Mouse (Mus musculus) megakaryocyte, embryonic 14.5 days (primary cell): ENCODE data around the gene Prodh2. TPM values are rescaled to one million over a fixed set of nuclear protein-coding genes. Genes with fewer than 3 reads are reported as not detected.

Experiments
- H3K27me3 ChIP-seq: replicated peaks from 2 replicates; pipeline ENCODE3; 2012; ENCODE audit warnings: inconsistent platforms
- H3K36me3 ChIP-seq: replicated peaks from 2 replicates; pipeline ENCODE3; 2012; ENCODE audit warnings: low read length, inconsistent platforms, mixed read lengths
- H3K4me1 ChIP-seq: 2 replicates; pipeline ENCODE4 v1.6.1; 2012; ENCODE audit warnings: inconsistent platforms
- H3K4me3 ChIP-seq: replicated peaks from 2 replicates; pipeline ENCODE3; 2012; ENCODE audit warnings: moderate library complexity, mild to moderate bottlenecking, inconsistent platforms
- H3K9me3 ChIP-seq: 2 replicates; pipeline ENCODE4 v1.6.1; 2012; ENCODE audit warnings: inconsistent platforms
- FLI1 ChIP-seq: IDR thresholded peaks from 2 replicates; pipeline ENCODE4 v1.6.1; 2012; ENCODE audit warnings: low read length, inconsistent platforms, mixed read lengths
- GATA1 ChIP-seq: IDR thresholded peaks from 3 replicates; pipeline ENCODE4 v1.6.1; 2012; ENCODE audit warnings: mixed read lengths, low read length, inconsistent platforms, borderline replicate concordance
- polyA plus RNA-seq: library from polyadenylated mRNA; stranded (reverse); fragments of >175 nt; gene quantifications from 2 replicates; pipeline ENCODE4 v1.2.3, GENCODE M21; 2012; ENCODE audit warnings: low replicate concordance; ENCODE audit not compliant: insufficient read depth

Prodh2 gene
- polyA plus RNA-seq, 1 experiment = not detected

- no peaks in the 10 kb centered on the region for H3K9me3 ChIP-seq
- H3K36me3 ChIP-seq = peaks cover 57% of the 10 kb centered on the region
- peaks cover 67% of the 10 kb centered on the region for H3K4me1 ChIP-seq
- no peaks in the 10 kb centered on the region for H3K27me3 ChIP-seq
- peak overlapping the region; percentile 94 for H3K4me3 ChIP-seq
- no peak for TF ChIP-seq GATA1
- no peak for TF ChIP-seq FLI1
Measured at GRCm38 (mm10) chr7:30553810-30554584, 60.6 kb downstream of the Prodh2 start.

GRCm38 (mm10) chr7:30556894-30557536, 63.6 kb downstream of the Prodh2 start:
- no peaks in the 10 kb centered on the region for H3K27me3 ChIP-seq
- H3K4me3 ChIP-seq = no peak overlapping the region
- H3K9me3 ChIP-seq = no peaks in the 10 kb centered on the region
- TF ChIP-seq GATA1 (no peak), FLI1 (no peak)
- peaks cover 75% of the 10 kb centered on the region for H3K4me1 ChIP-seq
- peaks cover 59% of the 10 kb centered on the region for H3K36me3 ChIP-seq

DNA sequence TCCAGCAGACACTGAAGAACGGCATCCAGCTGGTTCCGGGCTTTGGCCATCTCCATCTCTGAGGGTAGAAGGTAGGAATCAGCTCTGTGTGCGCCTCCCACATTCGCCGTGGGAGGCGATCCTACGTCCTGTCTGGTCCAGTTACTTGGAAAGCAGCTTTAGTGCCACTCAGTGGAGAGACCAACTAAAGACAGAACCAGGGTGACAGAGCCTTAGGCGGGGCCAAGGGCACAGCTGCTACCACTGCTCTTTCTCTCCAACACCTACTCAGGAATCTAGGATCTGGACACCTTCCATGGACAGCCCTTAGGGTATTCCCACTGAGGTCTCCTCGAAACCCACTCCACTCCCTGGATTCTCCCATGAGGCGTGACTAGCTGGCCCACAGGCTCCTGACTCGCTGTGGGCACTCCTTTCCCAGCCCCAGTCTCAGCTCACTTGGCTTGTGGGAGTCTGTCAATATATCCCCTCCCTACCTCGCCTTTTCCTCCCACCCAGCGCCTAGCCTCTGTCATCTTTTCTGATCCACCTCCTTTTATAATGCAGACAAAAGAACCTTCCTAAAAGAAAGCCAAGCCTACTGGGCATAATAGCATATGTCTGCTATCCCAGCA, 64.6 kb downstream of the Prodh2 start:
- TF ChIP-seq FLI1 = no peak
- no peak for TF ChIP-seq GATA1
- Histone ChIP-seq H3K36me3 (peaks cover 59% of the 10 kb centered on the region), H3K4me1 (peaks cover 70% of the 10 kb centered on the region), H3K27me3 (no peaks in the 10 kb centered on the region), H3K9me3 (no peaks in the 10 kb centered on the region), H3K4me3 (peak overlapping the region; percentile 96)

DNA sequence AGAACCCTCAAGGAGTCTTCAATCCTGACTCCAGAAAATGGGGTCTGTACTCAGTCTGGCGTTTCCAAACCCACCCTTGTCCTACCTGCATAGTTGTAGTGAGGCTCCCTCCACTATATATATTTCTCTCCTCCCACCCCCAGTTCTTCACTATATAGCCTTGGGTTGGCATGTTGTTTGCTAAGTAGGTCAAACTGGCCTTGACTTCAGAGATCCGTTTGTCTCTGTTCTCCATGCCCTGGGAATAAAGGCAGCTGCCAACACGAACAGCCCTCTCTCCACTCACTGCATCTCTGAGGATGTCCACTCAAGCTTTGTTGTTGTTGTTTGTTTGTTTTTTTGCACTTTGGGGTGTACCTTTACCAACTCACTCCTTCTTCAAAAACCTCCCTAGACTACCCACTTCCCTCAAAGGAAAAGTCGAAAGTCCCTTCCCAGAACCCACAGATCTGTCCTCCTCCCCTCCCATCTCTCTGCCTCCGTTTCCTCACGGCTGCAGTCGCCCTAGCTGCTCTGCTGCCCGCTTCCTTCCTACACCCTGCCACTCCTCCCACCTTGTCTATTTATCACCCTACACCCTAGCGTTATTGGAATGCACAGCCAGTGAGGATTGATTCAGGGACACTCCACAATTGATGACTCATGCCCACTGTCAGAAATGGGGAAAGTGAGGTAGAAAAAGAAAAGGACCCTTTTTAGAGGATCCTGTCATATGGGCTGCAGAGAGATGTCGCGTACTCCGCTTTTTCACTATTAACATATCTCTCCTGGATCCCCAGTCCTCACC, 65.4 kb downstream of the Prodh2 start:
- H3K36me3 ChIP-seq = peaks cover 56% of the 10 kb centered on the region
- TF ChIP-seq FLI1 (no peak), GATA1 (no peak)
- peak overlapping the region; percentile 96 for H3K4me3 ChIP-seq
- peaks cover 66% of the 10 kb centered on the region for H3K4me1 ChIP-seq
- no peaks in the 10 kb centered on the region for H3K9me3 ChIP-seq
- no peaks in the 10 kb centered on the region for H3K27me3 ChIP-seq

DNA sequence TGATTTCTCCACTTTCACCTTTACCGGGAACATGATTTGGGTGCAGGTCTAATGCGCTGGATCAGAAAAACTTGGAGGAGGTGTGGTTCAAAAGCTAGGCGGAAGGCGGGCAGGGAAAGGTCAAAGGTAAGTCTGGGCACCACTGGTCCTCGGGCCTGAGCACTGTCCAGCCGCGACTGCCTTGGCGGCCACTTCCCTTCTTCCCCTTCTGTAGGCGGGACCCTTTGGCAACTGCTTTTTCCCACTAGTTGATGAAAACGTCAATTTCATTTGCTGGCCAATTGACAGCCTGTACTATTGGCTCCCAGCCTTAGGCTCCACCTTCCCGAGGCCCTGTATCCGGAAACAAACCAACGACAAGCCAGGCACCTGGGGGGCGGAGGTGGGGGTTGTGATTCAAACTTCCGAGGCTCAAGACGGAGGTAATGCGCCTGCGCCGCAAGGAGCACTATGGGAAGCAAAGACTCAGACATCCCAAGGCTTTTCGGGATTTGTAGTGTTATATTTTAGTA, 66.1 kb downstream of the Prodh2 start, which contains the start of gene Lin37:
Gene Lin37 (minus strand): TSS at position 396 of the 512 bp plus-strand sequence.
- TF ChIP-seq GATA1 (no peak), FLI1 (no peak)
- peak within 1 kb of the TSS; percentile 96 for H3K4me3 ChIP-seq
- H3K9me3 ChIP-seq = no peaks in the 10 kb centered on the region
- no peaks in the 10 kb centered on the region for H3K27me3 ChIP-seq
- H3K4me1 ChIP-seq = peaks cover 66% of the 10 kb centered on the region
- H3K36me3 ChIP-seq = peaks cover 56% of the 10 kb centered on the region

GRCm38 (mm10) chr7:30560296-30560695, 66.9 kb downstream of the Prodh2 start:
- H3K4me3 ChIP-seq = peak overlapping the region; percentile 96
- H3K9me3 ChIP-seq = no peaks in the 10 kb centered on the region
- H3K4me1 ChIP-seq = peaks cover 74% of the 10 kb centered on the region
- TF ChIP-seq FLI1 = no peak
- TF ChIP-seq GATA1 = no peak
- no peaks in the 10 kb centered on the region for H3K27me3 ChIP-seq
- H3K36me3 ChIP-seq = peaks cover 56% of the 10 kb centered on the region

- peaks cover 56% of the 10 kb centered on the region for H3K36me3 ChIP-seq
Measured at GRCm38 (mm10) chr7:30562526-30563116, 69.2 kb downstream of the Prodh2 start.

More at GRCm38 (mm10) chr7:30562526-30563116, 69.2 kb downstream of the Prodh2 start:
- H3K4me3 ChIP-seq = peak overlapping the region; percentile 99
- no peak for TF ChIP-seq FLI1
- no peak for TF ChIP-seq GATA1
- no peaks in the 10 kb centered on the region for H3K9me3 ChIP-seq
- H3K27me3 ChIP-seq = no peaks in the 10 kb centered on the region
- H3K4me1 ChIP-seq = peaks cover 70% of the 10 kb centered on the region

Other genes starting within 250 kb of the Prodh2 start
- gene Thap8, start 213.5 kb upstream of the Prodh2 start, polyA plus RNA-seq = not detected in 2 replicates
- gene Wdr62, start 213.2 kb upstream of the Prodh2 start, polyA plus RNA-seq = 35.7 and 93.0 TPM in 2 replicates
- 0.34 TPM in 1 of 2 replicates, not detected in the other for gene Clip3, start 201.9 kb upstream of the Prodh2 start, polyA plus RNA-seq
- 78.7 and 108 TPM in 2 replicates for gene Alkbh6, start 184.9 kb upstream of the Prodh2 start, polyA plus RNA-seq
- gene Syne4, start 178.8 kb upstream of the Prodh2 start, polyA plus RNA-seq = 2.6 TPM in 1 of 2 replicates, not detected in the other
- 0.25 TPM in 1 of 2 replicates, not detected in the other for gene E130208F15Rik, start 171.9 kb upstream of the Prodh2 start, polyA plus RNA-seq
- 9.8 and 13.7 TPM in 2 replicates for gene Sdhaf1, start 169.7 kb upstream of the Prodh2 start, polyA plus RNA-seq
- not detected in 2 replicates for gene Lrfn3, start 130.8 kb upstream of the Prodh2 start, polyA plus RNA-seq
- 20.9 and 273 TPM in 2 replicates for gene Tyrobp, start 79.9 kb upstream of the Prodh2 start, polyA plus RNA-seq
- 11.1 and 14.2 TPM in 2 replicates for gene Hcst, start 73.8 kb upstream of the Prodh2 start, polyA plus RNA-seq
- 8.3 and 10.0 TPM in 2 replicates for gene Nfkbid, start 71.9 kb upstream of the Prodh2 start, polyA plus RNA-seq
- 2.1 and 5.5 TPM in 2 replicates for gene Aplp1, start 48.1 kb upstream of the Prodh2 start, polyA plus RNA-seq
- not detected in 2 replicates for gene Kirrel2, start 35.9 kb upstream of the Prodh2 start, polyA plus RNA-seq
- not detected in 2 replicates for gene Nphs1, start 35.3 kb upstream of the Prodh2 start, polyA plus RNA-seq
- gene Arhgap33, start 41.4 kb downstream of the Prodh2 start, polyA plus RNA-seq = 12.9 and 43.1 TPM in 2 replicates
- 6.0 and 17.2 TPM in 2 replicates for gene Hspb6, start 58.6 kb downstream of the Prodh2 start, polyA plus RNA-seq
- 11.6 and 51.8 TPM in 2 replicates for gene Proser3, start 58.7 kb downstream of the Prodh2 start, polyA plus RNA-seq
- 49.3 and 62.3 TPM in 2 replicates for gene Lin37, start 66.2 kb downstream of the Prodh2 start, polyA plus RNA-seq
- gene U2af1l4, start 69.7 kb downstream of the Prodh2 start, polyA plus RNA-seq = 52.8 and 64.1 TPM in 2 replicates
- gene Gm49396, start 69.7 kb downstream of the Prodh2 start, polyA plus RNA-seq = 0.70 TPM in 1 of 2 replicates, not detected in the other
- 21.1 and 77.9 TPM in 2 replicates for gene Psenen, start 70.0 kb downstream of the Prodh2 start, polyA plus RNA-seq
- gene Igflr1, start 71.8 kb downstream of the Prodh2 start, polyA plus RNA-seq = 4.3 and 15.3 TPM in 2 replicates
- gene Kmt2b, start 95.1 kb downstream of the Prodh2 start, polyA plus RNA-seq = 20.0 and 47.0 TPM in 2 replicates
- 0.10 TPM in 1 of 2 replicates, not detected in the other for gene Zbtb32, start 105.3 kb downstream of the Prodh2 start, polyA plus RNA-seq
- 1.2 TPM in 1 of 2 replicates, not detected in the other for gene Upk1a, start 119.2 kb downstream of the Prodh2 start, polyA plus RNA-seq
- gene Cox6b1, start 132.5 kb downstream of the Prodh2 start, polyA plus RNA-seq = 82.5 and 197 TPM in 2 replicates
- 0.44 TPM in 1 of 2 replicates, not detected in the other for gene Etv2, start 142.2 kb downstream of the Prodh2 start, polyA plus RNA-seq
- 261 and 484 TPM in 2 replicates for gene Rbm42, start 156.7 kb downstream of the Prodh2 start, polyA plus RNA-seq
- gene Haus5, start 171.4 kb downstream of the Prodh2 start, polyA plus RNA-seq = 2.3 and 13.7 TPM in 2 replicates
- gene Pmis2, start 178.0 kb downstream of the Prodh2 start, polyA plus RNA-seq = not detected in 2 replicates
- not detected in 2 replicates for gene 2200002J24Rik, start 205.3 kb downstream of the Prodh2 start, polyA plus RNA-seq
- 0.10 TPM in 1 of 2 replicates, not detected in the other for gene Atp4a, start 218.6 kb downstream of the Prodh2 start, polyA plus RNA-seq
- gene Tmem147, start 235.9 kb downstream of the Prodh2 start, polyA plus RNA-seq = 25.4 and 46.3 TPM in 2 replicates